Mouse (Mus musculus): ENCODE data around the gene Gria2. TPM values are rescaled to one million over a fixed set of nuclear protein-coding genes. Genes with fewer than 3 reads are reported as not detected.

Gria2 gene
- total RNA-seq, 2 experiments from 2014 or later, result 0.06 TPM; not detected in 1

Small RNAs within 50 kb of the gene (microRNA-seq; reads per million reads assigned to microRNA genes)
- gene Gm25749 (ENCODE audit: borderline number of aligned reads in 2 of 2), result 0 reads per million in 2 experiments

Other genes starting within 250 kb of the Gria2 start
- under 1 TPM in 1 of 2 experiments, not detected in 1; 0.22 TPM for gene Glrb, start 110.8 kb upstream of the Gria2 start, total RNA-seq (2021)
- 1 to 10 TPM; 2.0 to 2.9 TPM for gene Pdgfc, start 233.6 kb upstream of the Gria2 start, total RNA-seq (2021)